Mouse (Mus musculus): ENCODE results near the gene Rpl7l1.
A peak's percentile ranks its signal among the peaks of the same experiment; 100 is the strongest.
"Not testable (repeated sequence)": the region's sequence is repeated elsewhere in the genome, so short reads cannot be mapped to it uniquely, and the experiment has no call there.

Rpl7l1 gene

DNA sequence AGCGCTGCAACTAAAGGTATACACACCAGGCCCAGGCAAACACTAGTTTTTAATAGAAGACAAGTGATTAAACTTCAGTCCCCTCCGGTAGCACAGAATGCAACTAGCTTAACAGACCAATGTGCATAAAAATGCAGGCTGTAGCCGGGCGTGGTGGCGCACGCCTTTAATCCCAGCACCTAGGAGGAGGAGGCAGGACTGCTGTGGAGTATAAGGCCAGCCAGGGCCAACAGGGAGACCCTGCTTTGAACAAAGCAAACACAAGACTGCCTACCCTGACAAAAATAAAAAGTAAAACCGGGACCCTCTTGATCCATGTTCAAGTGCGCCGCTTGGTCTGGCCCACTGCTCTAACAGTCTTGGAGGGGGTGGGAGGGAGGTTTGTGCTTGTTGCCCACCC, 7.4 kb downstream of the Rpl7l1 start:
- no peak for DNase-seq (ENCODE audit: extremely low spot score)

DNA sequence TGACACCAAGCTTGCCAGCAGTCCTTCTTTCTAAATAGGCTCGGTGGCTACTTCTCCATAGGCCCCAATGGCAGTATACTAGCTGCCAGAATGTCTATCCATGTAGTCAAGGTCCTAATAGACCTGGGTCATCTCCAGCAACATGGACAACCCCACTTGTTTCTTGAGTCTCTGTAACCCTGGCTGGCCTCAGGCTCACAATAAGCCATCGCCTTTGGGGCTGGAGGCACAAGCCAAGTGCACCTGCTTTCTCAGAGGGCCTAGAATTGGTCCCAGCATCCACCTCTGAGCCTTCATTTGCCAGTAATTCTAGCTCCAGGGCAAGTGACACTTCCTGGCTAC, 8.4 kb downstream of the Rpl7l1 start:
- no peak for DNase-seq (ENCODE audit: extremely low spot score)

DNA sequence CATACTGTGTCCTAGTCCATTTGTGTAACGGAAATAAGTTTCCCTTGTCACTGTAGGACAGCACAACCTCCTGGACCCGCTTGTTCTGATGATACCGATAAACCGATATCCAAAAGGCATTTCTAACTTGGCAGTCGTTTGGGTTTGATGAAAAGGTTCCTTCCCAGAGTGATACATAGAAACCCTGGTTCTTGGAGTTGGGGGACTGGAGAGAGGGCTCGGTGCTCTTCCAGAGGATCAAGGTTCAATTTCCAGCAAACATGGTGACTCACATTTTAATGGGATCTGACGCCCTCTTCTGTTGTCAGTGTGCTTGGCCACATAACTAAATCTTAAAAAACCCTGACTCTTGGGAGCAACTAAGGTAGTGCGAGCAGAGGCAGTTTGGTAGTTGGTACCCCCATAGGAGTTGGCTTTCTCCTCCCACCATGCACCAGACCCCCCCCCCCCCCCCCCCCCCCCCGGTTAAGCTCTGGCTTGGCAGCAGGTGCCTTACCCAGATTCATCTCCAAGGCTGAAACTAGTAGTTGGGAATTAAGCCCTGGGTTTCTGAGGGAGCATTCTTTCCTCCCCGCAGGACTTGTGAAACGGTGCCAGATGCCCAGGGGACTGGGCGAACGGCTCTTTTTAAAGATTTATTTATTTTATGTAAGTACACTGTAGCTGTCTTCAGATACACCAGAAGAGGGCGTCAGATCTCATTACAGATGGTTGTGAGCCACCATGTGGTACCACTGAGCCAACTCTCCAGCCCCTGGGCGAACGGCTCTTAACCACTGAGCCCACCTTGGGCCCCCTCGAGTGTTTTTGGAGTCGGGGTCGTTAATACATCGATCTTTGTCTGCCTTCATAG, 9.0 kb downstream of the Rpl7l1 start:
- DNase-seq (ENCODE audit: extremely low spot score), result peak; percentile 52

DNA sequence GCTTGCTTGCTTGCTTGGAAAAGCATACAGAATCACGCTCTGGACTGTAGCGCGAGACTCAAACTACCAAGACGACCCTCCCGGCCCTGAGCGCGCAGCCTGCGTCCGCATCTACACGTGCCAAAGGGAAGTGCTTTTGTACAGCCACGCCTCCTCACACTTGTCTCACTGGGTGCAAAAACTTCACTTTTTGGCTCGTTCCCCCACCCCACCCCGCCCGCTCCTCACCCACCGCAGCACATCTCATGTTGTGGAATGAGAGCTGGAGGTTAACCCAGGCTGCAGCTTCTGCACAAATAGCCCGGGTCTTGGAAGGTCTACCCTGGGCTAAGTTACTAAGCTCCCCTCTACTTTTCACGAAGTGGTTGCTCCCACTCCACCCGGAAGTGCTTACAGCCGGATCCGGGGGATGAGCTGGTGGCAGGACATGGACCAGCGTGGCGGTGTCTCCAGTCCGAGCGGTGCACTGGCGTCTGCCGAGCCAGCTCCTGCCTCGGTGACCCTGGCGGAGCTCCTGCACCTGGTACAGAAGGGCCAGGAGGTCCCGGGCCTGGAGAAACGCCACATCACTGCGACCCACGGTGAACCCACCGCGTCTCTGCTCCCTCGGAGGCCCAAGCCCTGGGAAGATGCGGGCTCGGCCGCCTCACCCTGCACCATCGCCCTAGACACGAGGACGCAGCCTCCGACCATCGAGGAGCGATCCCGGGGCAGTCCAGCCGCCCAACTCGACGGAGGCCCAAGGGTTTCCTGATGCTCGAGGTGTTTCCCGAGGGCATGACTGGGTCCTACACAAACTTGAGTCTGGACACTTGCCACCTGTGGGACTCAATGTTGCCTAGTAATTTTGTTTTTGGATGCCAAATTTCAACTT, 9.8 kb downstream of the Rpl7l1 start, which contains the start of gene 2310039H08Rik:
Gene 2310039H08Rik, plus strand, starts transcription at position 232 of the 874 bp plus-strand sequence.
- peak; percentile 92 for DNase-seq (ENCODE audit: extremely low spot score)

DNA sequence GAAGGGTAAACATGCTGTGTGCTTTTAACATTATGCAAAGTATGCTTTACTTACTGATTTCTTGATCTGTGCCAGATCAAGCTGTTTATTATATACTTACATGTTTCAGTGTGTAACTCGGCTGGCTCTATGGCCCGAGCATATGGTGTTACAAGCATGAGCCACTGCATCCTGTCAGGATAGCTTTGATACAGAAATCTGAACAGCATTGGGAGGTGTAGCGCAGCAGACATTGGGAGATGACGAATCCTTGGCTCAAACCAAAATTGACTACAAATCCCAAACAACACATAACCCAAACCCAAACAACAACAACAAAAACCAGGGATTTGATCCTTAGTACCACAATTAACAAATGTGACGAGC, 10.5 kb downstream of the Rpl7l1 start:
- no peak for DNase-seq (ENCODE audit: extremely low spot score)

DNA sequence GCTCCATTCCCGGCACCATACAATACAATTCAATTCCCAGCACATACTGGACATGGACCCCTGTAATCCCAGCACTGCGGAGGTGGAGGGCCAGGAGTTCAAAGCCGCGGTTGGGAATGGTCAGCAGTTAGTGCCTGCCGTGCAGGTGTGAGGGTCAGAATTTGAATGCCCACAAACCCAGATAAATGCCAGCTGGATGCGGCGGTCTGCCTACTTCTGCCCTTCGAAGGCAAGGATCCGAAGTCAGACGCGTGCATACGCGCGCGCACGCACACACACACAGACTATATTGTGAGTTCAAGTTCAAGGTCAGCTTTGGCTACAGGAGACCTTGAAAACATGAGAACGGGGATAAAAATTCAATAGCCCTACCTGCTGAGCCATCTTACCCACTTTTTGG, 10.9 kb downstream of the Rpl7l1 start:
- no peak for DNase-seq (ENCODE audit: extremely low spot score)

DNA sequence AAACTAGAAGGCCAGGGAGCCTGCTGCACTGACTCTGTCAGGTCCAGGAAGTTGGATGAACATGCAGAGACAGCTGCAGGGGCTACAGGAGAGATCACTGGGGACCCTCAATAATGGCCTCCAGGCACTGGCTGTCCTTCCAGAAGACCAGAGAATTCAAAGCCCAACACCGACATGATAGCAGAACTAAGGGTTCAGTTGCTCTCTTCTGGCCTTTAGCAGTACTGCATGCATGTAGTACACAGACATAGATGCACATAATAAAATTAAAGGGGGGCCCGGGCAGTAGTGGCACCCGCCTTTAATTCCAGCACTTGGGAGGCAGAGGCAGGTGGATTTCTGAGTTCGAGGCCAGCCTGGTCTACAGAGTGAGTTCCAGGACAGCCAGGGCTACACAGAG, 11.4 kb downstream of the Rpl7l1 start:
- DNase-seq (ENCODE audit: extremely low spot score), result no peak

DNA sequence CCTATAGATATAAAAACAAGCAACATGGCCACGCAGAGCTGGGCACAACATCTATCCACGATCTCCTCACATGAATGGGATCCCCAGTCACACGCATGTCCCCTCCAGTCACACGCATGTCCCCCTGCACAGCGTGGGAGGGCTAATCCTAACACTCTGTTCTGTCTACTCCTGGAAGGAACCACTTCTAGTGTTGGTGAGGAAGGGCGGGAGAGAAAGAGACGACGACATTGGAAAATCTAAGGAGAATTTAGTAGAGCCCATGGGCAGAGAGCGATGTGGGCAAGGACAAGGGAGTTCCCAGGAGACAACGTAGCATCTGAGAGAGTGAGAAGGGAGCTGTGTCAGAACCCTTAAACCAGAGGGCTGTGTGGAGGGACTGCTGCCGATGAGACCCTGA, 11.9 kb downstream of the Rpl7l1 start:
- DNase-seq (ENCODE audit: extremely low spot score), result no peak

DNA sequence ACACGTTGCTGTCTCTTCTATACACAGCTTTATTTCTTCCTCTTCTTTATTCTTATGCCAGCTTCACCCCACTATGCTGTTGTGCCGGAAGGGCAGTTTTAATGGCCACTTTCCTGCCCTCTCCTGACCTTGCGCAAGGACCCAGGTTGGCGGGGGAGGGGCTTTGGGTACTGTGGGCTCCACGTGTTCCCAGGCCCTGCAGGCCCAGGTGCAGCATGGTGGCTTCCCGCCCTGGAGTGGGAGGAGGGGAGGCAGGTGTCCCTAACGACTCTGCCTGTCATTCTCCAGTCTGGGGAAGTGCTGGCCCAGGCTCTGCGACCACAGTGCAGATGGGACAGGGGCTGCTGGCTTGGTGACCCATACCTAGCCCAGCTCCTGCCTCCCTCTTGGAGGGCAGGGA, 14.6 kb downstream of the Rpl7l1 start:
- no peak for DNase-seq (ENCODE audit: extremely low spot score)

DNA sequence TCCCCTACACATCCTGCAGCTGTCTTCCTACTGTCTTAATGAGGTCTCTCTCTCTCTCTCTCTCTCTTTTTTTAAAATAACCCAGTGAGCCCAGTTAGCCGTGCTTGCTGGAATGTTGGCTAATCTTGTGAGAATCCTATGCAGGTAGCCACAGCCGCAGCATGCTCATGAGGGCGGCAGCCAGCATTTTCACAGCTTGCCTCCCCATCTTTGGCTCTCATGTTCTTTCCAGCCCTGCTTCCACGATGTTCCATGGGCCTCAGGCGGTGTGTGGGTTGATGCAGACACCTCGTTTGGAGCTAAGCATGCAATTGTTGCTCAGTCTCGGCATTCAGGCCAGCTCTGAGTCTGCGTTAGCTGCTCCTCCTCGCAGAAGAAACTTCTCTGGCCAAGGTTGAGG, 17.6 kb downstream of the Rpl7l1 start:
- not testable (repeated sequence) for DNase-seq (ENCODE audit: extremely low spot score)

DNA sequence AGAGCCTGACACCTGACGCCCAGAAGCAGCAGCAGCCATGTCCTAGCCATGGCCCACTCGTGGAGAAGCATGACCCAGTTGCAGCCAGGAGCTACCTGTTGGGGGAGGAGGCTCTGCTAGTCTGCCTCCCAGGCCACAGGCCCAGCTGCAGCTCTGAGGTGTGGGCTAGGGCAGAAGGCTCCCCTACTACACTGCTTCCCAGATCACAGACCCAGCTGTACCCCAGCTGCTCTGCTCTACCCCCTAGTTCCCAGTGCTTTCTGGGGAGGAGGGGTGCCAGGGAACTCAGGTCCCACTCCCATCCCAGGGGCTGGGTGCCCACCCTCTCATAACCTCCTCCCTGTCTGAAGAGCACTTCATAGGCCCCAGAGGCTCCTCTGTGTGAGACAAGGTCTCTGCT, 18.9 kb downstream of the Rpl7l1 start, which contains the start of gene Ptcra:
Gene Ptcra, minus strand, starts transcription at position 169 of the 400 bp plus-strand sequence.
- no peak for DNase-seq (ENCODE audit: extremely low spot score)

DNA sequence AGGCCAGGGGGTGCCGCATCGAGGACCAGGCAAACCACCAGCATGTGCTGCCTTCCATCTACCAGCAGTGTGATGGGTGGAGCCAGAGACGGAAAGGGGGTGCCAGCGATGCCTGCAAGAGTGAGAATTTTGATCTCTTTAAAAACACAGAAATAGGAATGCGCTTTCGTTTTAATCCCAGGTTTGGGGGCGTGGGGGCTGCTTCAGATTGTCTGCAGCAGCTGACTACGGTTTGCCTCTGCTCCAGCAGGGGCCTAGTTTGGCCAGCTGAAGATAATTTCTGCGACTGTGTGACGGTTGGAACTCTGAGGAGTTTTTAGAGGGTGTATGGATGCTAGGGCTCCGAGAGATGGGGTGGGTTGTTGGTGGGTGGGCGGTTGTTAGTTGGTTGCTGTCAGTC, 23.7 kb downstream of the Rpl7l1 start:
- DNase-seq (ENCODE audit: extremely low spot score), result no peak

DNA sequence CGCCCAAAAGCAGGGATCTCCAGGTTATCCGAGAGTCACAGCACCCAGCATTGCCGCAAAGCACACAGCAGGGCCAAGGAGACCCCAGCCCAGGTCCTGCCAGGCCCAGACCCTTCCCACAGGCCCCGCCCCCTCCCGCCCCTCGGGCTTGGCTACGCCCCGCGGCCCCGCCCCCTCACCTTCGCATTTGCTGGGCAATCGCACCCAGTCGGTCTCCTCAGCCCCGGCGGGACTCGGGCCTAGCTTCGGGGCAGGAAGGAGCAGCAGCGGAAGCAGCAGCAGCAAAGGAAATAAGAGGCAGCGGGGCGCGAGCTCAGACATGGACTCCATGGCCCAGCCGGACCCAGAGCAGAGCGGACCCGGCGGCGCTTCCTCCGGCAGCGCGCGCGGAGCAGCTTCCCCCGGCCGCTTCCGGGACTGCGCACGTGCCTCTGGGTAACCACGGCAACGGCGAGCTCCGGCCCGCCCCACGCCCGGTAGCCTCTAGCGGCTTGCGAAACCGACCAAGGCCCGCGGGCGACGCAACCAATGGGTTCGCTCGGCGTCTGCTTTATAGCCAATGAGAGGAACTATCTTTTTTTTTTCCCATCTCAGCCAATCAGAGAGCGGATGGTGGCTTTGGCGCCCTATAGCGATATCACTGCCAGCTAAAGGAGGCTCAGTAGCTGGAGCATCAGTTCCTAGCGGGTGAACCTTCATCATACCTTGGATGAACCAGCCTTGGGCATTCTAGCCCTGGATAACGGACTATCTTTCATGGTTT, 30.5 kb downstream of the Rpl7l1 start, which contains the start of gene Cnpy3:
Gene Cnpy3, minus strand, starts transcription at position 421 of the 763 bp plus-strand sequence.
- peak; percentile 98 for DNase-seq (ENCODE audit: extremely low spot score)

DNA sequence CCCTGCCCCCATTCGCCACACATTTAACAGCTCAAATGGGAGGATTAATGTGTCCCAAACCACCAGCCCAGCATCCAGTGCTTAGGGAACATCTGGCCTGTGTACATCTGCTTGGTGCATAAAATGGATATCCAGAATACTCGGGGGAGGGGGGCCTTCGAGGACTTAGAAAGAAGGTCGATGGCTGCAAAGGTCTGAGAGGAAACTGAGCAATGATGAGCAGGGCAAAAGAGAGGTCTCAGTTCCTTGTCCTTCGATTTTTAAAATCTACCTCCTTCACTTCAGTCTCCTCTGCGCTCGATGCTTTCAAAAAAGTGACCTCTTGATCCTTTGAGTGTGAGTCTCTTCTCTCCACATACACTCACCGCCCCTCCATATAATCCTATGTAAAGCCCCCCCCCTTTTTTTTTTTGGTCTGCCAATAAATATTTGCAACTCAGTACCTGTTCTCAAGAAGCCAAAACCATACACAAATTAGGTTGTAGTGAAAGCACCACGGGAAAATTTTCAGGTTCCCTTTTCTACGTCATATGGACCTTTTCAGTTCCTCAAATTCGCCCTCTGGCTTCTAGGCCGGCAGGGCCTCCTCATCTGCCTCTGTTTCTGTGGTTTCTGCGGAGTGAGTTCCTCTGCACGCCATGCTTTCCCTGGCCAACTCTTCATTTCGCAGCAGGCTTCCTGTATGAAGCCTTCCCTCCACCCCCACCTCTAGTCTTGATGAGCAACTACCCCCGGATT, 31.2 kb downstream of the Rpl7l1 start:
- DNase-seq (ENCODE audit: extremely low spot score), result no peak

DNA sequence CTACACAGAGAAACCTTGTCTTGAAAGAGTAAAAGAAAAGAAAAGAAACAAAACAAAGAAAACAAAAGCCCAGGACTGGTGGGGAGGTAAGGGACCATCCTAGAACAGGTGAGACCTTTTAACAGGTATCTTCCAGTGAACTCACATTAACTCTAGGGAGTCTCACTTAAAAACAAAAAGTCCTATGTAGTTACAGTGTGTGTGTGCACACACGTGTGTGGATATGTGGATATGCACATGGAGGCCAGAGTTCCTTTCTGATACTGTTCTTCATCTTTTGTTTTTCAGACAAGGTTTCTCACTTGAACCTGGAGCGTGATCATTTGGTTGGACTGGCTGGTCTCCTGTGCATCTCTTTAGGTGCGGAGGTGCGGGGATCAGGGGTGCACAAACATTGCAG, 31.9 kb downstream of the Rpl7l1 start:
- DNase-seq (ENCODE audit: extremely low spot score), result no peak

DNA sequence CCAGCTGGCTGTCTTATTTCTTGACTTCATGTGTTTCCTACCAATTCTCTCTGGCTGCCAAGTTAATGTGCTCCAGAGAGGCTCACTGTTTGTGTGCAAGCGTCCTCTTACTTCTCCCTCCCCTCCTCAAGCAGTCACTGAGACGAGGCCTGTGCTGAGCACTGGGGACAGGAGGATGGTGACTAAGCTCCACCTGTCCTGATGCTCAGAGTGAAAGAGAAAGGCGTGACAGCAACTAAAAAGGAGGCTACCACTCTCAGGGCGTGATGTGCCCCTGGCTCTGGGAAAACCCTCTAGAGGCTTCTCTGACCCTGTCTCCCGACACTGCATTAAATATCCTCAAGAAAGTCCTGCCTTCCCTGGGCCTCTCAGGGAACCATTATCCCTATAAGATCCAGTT, 33.2 kb downstream of the Rpl7l1 start:
- DNase-seq (ENCODE audit: extremely low spot score), result no peak

DNA sequence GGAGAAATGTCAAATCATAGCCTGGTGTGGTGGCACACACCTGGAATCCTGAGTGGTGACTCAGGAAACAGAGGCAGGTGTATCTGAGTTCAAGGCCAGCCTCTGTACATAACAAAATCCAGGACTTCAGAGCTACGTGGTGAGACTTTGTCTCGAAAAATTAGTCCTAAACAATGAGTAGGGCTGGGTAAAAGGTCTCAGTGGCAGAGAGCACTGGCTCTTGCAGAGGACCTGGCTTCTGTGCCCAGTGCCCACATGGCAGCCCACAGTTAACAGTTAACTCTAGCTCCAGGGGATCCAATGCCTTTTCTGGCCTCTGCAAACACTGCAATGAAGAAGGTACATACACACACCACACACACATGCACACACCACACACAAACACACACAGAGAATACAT, 34.7 kb downstream of the Rpl7l1 start:
- DNase-seq (ENCODE audit: extremely low spot score), result no peak

DNA sequence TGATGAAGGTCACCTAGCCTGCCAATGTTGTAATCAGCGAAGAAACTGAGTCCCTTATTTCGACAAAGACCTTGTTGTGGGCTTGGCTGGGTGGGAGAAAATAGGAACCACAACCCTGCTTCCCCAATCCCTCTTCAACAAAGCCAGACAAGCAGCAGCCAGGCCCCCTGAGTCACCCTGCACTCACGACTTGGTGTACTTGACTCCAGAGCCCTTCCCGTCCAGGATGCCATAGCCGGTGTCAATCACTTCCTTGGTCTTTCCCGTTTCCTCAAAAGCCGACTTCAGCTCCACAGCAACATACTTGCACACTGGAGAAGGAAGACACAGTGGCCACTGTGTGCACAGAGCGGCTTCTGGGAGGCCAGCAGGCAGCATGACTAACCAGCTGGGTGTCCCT, 35.2 kb downstream of the Rpl7l1 start:
- no peak for DNase-seq (ENCODE audit: extremely low spot score)

DNA sequence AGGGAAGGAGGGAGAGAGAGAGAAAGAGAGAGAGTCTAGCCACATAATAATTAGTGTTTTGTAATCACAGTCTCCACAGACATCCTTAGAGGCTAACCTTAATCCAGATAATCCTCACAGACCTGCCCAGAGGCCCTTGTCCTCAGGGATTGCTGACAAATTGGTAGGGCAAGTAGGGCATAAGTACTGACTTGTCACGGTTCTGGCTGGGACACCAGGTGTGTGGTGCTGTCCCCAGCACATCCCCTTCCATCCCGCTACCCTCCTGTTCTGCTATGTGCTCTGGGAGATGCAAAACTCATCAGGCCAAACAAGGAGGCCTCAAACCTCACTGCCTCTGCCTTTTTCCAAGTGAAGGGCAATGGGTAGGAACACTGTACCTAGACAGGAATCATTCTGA, 37.0 kb downstream of the Rpl7l1 start:
- DNase-seq (ENCODE audit: extremely low spot score), result no peak

DNA sequence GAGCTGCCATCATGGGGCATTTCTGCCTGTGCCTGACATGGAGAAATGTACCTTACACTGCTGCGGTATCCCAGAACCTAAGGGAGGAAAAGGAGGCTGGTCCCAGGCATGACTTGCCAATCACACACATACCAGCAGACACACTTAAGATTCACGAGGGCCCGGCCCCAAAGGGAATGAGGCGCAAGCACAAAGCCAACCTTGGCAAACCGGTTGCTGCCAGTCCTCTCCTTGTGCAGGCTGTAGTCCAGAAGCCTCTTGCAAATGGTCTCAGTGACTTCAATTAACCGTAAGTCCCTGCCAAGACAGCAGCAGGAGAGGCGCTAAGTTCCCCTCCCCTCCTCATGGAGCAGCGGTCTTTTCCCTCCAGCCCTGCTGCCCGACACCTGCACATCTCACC, 39.5 kb downstream of the Rpl7l1 start:
- DNase-seq (ENCODE audit: extremely low spot score), result no peak

DNA sequence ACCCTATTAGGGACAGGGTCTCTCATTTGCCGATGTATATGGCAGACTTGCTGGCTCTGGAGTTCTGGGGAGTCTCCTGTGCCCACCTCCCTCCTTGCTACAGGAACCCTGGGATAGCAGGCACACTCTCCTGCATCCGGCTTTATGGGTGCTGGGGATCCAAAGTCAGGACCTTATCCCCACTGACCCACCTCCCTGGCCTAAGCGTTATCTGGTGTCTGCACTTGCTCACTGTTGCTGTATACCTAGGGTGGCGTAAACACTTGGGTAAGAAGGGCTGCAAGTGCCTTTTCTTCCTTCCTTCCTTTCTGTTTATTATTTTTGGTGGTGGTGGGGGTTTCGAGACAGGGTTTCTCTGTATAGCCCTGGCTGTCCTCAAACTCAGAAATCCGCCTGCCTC, 41.2 kb downstream of the Rpl7l1 start:
- DNase-seq (ENCODE audit: extremely low spot score), result no peak
